ENCODE assay signal across 12 mouse cellular contexts in the genomic region with DNA sequence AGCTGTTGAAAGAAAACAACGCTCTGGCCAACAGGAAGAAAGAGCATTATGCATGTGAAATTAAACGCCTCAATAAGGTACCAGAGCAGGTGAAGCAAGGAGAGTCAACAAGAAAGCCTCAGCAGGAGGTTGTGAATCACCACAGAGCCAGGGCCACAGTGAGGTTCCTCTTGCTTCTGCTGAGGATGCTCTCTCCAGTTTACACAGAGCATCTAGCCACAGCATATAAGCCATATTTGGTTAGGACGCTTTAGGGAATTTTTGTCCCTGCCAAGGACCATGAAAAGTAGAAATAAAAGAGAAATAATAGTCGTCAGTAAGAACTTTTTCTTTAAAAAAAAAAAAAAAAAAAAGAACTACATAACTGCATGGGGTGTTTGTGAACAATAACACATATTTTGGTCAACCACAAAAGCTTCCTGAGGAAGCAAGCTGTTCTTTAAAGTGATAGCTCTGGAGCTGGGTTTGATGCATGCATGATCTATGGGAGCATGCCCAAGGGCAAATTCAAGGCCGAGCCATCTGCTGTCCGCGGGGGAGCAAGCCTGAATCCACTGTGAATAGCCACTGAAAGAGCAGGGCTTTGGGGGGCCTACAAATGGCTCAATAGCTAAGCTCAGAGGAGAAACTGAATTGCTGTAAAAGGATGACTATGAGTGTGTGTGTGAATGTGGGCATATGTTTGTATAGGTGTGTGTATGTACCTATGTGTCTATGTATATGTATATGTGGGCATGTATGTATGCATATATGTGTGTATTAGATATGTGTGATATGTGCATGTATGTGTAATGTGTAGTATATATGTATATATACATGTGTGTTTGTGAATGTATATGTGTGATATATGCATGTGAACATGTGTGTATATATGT.
A peak's percentile ranks its signal among the peaks of the same experiment; 100 is the strongest.
DNase-seq lines count a peak whose midpoint lies in the region; ATAC-seq and TF ChIP-seq lines count a peak whose summit lies in the region.
"Had no signal": no experiment of that assay in that cellular context is flagged by ENCODE, and none has a peak within 500 bp of the region (broad histone marks: within the 10 kb centered on the region; RNA-seq: fewer than 3 reads in every experiment).

No protein-coding gene starts in this region.

- no peak overlapping the region for H3K27ac ChIP-seq in midbrain, embryonic 14.5 days (replicated peaks; ENCODE audit: low read depth, low read length)
- H3K27ac ChIP-seq in midbrain, embryonic 16.5 days (ENCODE audit: low read length), result no peak overlapping the region
- H3K27ac ChIP-seq: embryonic facial prominence, embryonic 12.5 days; heart, embryonic 13.5 days had no signal

- H3K4me2 ChIP-seq in midbrain, embryonic 14.5 days (ENCODE audit: low read length), result no peak overlapping the region
- no peak overlapping the region for H3K4me2 ChIP-seq in midbrain, embryonic 16.5 days (ENCODE audit: low read length)
- H3K4me2 ChIP-seq: embryonic facial prominence, embryonic 12.5 days; heart, embryonic 13.5 days had no signal

- no peaks in the 10 kb centered on the region for H3K9me3 ChIP-seq in midbrain, embryonic 14.5 days (ENCODE audit: control insufficient read depth, low read length)
- H3K9me3 ChIP-seq in midbrain, embryonic 16.5 days (replicated peaks; ENCODE audit: control insufficient read depth, low read length, poor library complexity, severe bottlenecking), result no peaks in the 10 kb centered on the region
- H3K9me3 ChIP-seq: embryonic facial prominence, embryonic 12.5 days; heart, embryonic 13.5 days had no signal

- H3K9ac ChIP-seq in midbrain, embryonic 14.5 days (replicated peaks; ENCODE audit: low read length), result no peak overlapping the region
- H3K9ac ChIP-seq in midbrain, embryonic 16.5 days (ENCODE audit: low read depth, low read length), result no peak overlapping the region
- H3K9ac ChIP-seq: embryonic facial prominence, embryonic 12.5 days; heart, embryonic 13.5 days had no signal

- WGBS in midbrain, embryonic 14.5 days, result 13% methylated on average over 7 of the region's 7 CpGs
- 17% methylated on average over 7 of the region's 7 CpGs for WGBS in midbrain, embryonic 16.5 days

- peak; percentile 6 for DNase-seq in embryo, embryonic 10.5 days (ENCODE audit: low spot score)
- DNase-seq in embryo, embryonic 10 days (ENCODE audit: low spot score), result no peak
- peak; percentile 13 for DNase-seq in midbrain, embryonic 14.5 days
- peak; percentile 46 for DNase-seq in brain, embryonic 14.5 days (ENCODE audit: low read depth)
- peak; percentile 59 for DNase-seq in naive thymus-derived CD4-positive, alpha-beta T cell, adult 2 months (ENCODE audit: low read depth)
- DNase-seq in yolk sac, embryonic 10.5 days (ENCODE audit: low spot score), result no peak
- DNase-seq in right cerebral cortex, postnatal 14 days, result no peak
- DNase-seq: kidney, adult 18-20 months; right cerebral cortex, postnatal 25 days had no signal

- H3K4me3 ChIP-seq in midbrain, embryonic 14.5 days (replicated peaks; ENCODE audit: low read depth, low read length), result no peak overlapping the region
- H3K4me3 ChIP-seq in midbrain, embryonic 16.5 days (ENCODE audit: low read depth, low read length), result no peak overlapping the region
- H3K4me3 ChIP-seq: embryonic facial prominence, embryonic 12.5 days; heart, embryonic 13.5 days had no signal

- no peak for TF ChIP-seq POLR2A in brain, embryonic 14.5 days (IDR thresholded peaks at IDR 0.05; ENCODE audit: borderline replicate concordance, extremely low read depth, insufficient read depth, insufficient read length, poor library complexity, severe bottlenecking)

- no peak; the same call in 1 of the 2 replicates for ATAC-seq in midbrain, embryonic 14.5 days (ENCODE audit: low FRiP score, low TSS enrichment)
- no peak for ATAC-seq in midbrain, embryonic 16.5 days

- H3K4me1 ChIP-seq in midbrain, embryonic 14.5 days (ENCODE audit: control insufficient read depth, insufficient read depth, low read length), result no peaks in the 10 kb centered on the region; the same call in 1 of the 2 replicates
- no peaks in the 10 kb centered on the region for H3K4me1 ChIP-seq in midbrain, embryonic 16.5 days (ENCODE audit: control insufficient read depth, insufficient read depth, low read length)
- H3K4me1 ChIP-seq: embryonic facial prominence, embryonic 12.5 days; heart, embryonic 13.5 days had no signal

- no peaks in the 10 kb centered on the region for H3K27me3 ChIP-seq in midbrain, embryonic 14.5 days (ENCODE audit: control insufficient read depth, insufficient read depth, low read length)
- no peaks in the 10 kb centered on the region for H3K27me3 ChIP-seq in midbrain, embryonic 16.5 days (ENCODE audit: control insufficient read depth, insufficient read depth, low read depth, low read length)
- H3K27me3 ChIP-seq: embryonic facial prominence, embryonic 12.5 days; heart, embryonic 13.5 days had no signal

- no peaks in the 10 kb centered on the region for H3K36me3 ChIP-seq in midbrain, embryonic 14.5 days (ENCODE audit: control insufficient read depth, insufficient read depth, low read length)
- H3K36me3 ChIP-seq in midbrain, embryonic 16.5 days (ENCODE audit: control insufficient read depth, insufficient read depth, low read length), result no peaks in the 10 kb centered on the region
- H3K36me3 ChIP-seq: embryonic facial prominence, embryonic 12.5 days; heart, embryonic 13.5 days had no signal

- no peak for TF ChIP-seq CTCF in brain, embryonic 14.5 days (IDR thresholded peaks at IDR 0.05; ENCODE audit: borderline replicate concordance, extremely low read depth, insufficient read depth, insufficient read length)

Comparison
In these comparisons a context has a peak if more than half of its experiments do, and no peak if none do; other contexts are left out.
1. DNase-seq: peak in embryo, embryonic 10.5 days (single experiment), midbrain, embryonic 14.5 days (single experiment), brain, embryonic 14.5 days (single experiment) and naive thymus-derived CD4-positive, alpha-beta T cell, adult 2 months (single experiment); none in embryo, embryonic 10 days (single experiment), yolk sac, embryonic 10.5 days (single experiment) and right cerebral cortex, postnatal 14 days (single experiment).